20 mouse cellular contexts compared by ENCODE assay signal in the genomic region with DNA sequence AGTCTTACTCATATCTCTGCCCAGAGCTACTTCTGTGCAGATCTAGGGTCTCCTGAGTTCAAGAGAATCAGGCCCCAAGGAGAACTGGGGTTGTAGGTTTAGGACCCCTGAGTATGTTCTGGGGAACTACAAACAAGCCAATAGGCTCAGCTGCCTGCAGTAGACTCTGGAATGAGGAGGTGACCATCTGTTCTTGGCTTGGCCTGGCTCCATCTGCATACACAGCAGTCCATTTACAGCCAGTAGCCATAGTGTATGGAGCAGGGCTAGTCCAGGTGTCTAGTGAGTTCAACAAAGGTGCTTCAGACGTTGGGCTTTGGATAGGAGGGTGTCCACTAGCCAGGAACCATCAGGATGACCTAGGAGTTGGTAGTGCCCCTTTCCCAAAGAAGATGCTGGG.
A peak's percentile ranks its signal among the peaks of the same experiment; 100 is the strongest.
DNase-seq lines count a peak whose midpoint lies in the region; ATAC-seq and TF ChIP-seq lines count a peak whose summit lies in the region.
"Had no signal": no experiment of that assay in that cellular context is flagged by ENCODE, and none has a peak within 500 bp of the region (broad histone marks: within the 10 kb centered on the region; RNA-seq: fewer than 3 reads in every experiment).

No protein-coding gene starts in this region.

- H3K27ac ChIP-seq in heart, embryonic 14.5 days (replicated peaks in 1 of 2; ENCODE audit: control insufficient read depth in 1 of 2, insufficient read depth in 1 of 2, low read depth in 2 of 2, low read length in 2 of 2) = no peak overlapping the region
- H3K27ac ChIP-seq: embryonic facial prominence, embryonic 13.5 days; forebrain, embryonic 12.5 days; heart, embryonic 13.5 days; hindbrain, embryonic 13.5 days; intestine, embryonic 15.5 days; kidney, embryonic 15.5 days had no signal

- no peak for TF ChIP-seq CTCF in brain, embryonic 14.5 days (IDR thresholded peaks at IDR 0.05; ENCODE audit: borderline replicate concordance, extremely low read depth, insufficient read depth, insufficient read length)

- no peak overlapping the region for H3K9ac ChIP-seq in heart, embryonic 14.5 days (ENCODE audit: low read length)
- H3K9ac ChIP-seq: embryonic facial prominence, embryonic 13.5 days; forebrain, embryonic 12.5 days; heart, embryonic 13.5 days; hindbrain, embryonic 13.5 days; intestine, embryonic 15.5 days; kidney, embryonic 15.5 days had no signal

- H3K4me2 ChIP-seq in heart, embryonic 14.5 days (ENCODE audit: low read length) = no peak overlapping the region
- H3K4me2 ChIP-seq: embryonic facial prominence, embryonic 13.5 days; forebrain, embryonic 12.5 days; heart, embryonic 13.5 days; hindbrain, embryonic 13.5 days; intestine, embryonic 15.5 days; kidney, embryonic 15.5 days had no signal

- no peaks in the 10 kb centered on the region for H3K36me3 ChIP-seq in heart, embryonic 14.5 days (ENCODE audit: control insufficient read depth, insufficient read depth, low read length)
- H3K36me3 ChIP-seq: embryonic facial prominence, embryonic 13.5 days; forebrain, embryonic 12.5 days; heart, embryonic 13.5 days; hindbrain, embryonic 13.5 days; intestine, embryonic 15.5 days; kidney, embryonic 15.5 days had no signal

- TF ChIP-seq POLR2A in brain, embryonic 14.5 days (IDR thresholded peaks at IDR 0.05; ENCODE audit: borderline replicate concordance, extremely low read depth, insufficient read depth, insufficient read length, poor library complexity, severe bottlenecking) = no peak

- WGBS in heart, embryonic 14.5 days = 54% methylated on average over 1 of the region's 1 CpGs

- ATAC-seq in heart, embryonic 14.5 days (ENCODE audit: insufficient number of reproducible peaks, insufficient read depth, low FRiP score, low read depth) = 0 out of 2 replicates have a peak, but pooled peaks have one; percentile 26
- ATAC-seq: forebrain, embryonic 16.5 days; intestine, embryonic 15.5 days had no signal

- DNase-seq in heart, adult 9 months (ENCODE audit: low spot score in 2 of 2) = no peak
- peak; percentile 53 for DNase-seq in brain, embryonic 14.5 days (ENCODE audit: low read depth)
- DNase-seq in cerebellum, adult 9-10 months = peak; percentile 48
- DNase-seq in cerebellum, postnatal 25 days = peak; percentile 67 to 79
- no peak for DNase-seq in testis, postnatal 10 days (ENCODE audit: low spot score)
- no peak for DNase-seq in gastrocnemius, postnatal 36 days
- no peak for DNase-seq in left cerebral cortex, adult 18-20 months (ENCODE audit: low spot score in 2 of 2)
- DNase-seq: adrenal gland, postnatal 10 days; gastrocnemius, postnatal 10 days; heart, postnatal 10 days; heart, postnatal 4 days; kidney, adult 18-20 months had no signal

- intact Hi-C loops in gastrocnemius, postnatal 36 days (cut with DNase I) = no loop called here

- H3K27me3 ChIP-seq in heart, embryonic 14.5 days (ENCODE audit: control insufficient read depth, insufficient read depth, low read length) = no peaks in the 10 kb centered on the region
- H3K27me3 ChIP-seq: embryonic facial prominence, embryonic 13.5 days; forebrain, embryonic 12.5 days; heart, embryonic 13.5 days; hindbrain, embryonic 13.5 days; intestine, embryonic 15.5 days; kidney, embryonic 15.5 days had no signal

- no peaks in the 10 kb centered on the region for H3K9me3 ChIP-seq in heart, embryonic 14.5 days (ENCODE audit: control insufficient read depth, low read length)
- H3K9me3 ChIP-seq: embryonic facial prominence, embryonic 13.5 days; forebrain, embryonic 12.5 days; heart, embryonic 13.5 days; hindbrain, embryonic 13.5 days; intestine, embryonic 15.5 days; kidney, embryonic 15.5 days had no signal

- no peaks in the 10 kb centered on the region for H3K4me1 ChIP-seq in heart, embryonic 14.5 days (ENCODE audit: control insufficient read depth in 2 of 2, insufficient read depth in 2 of 2, low read length in 2 of 2)

- H3K4me3 ChIP-seq in heart, embryonic 14.5 days (ENCODE audit: control insufficient read depth in 1 of 2, insufficient read depth in 1 of 2, low read depth in 1 of 2, low read length in 2 of 2) = no peak overlapping the region
- H3K4me3 ChIP-seq: embryonic facial prominence, embryonic 13.5 days; forebrain, embryonic 12.5 days; heart, embryonic 13.5 days; hindbrain, embryonic 13.5 days; intestine, embryonic 15.5 days; kidney, embryonic 15.5 days had no signal

Comparison
In these comparisons a context has a peak if more than half of its experiments do, and no peak if none do; other contexts are left out.
1. DNase-seq: peak in brain, embryonic 14.5 days (single experiment), cerebellum, adult 9-10 months (single experiment) and cerebellum, postnatal 25 days (2 of 2); none in heart, adult 9 months (0 of 2), testis, postnatal 10 days (single experiment), gastrocnemius, postnatal 36 days (0 of 2) and left cerebral cortex, adult 18-20 months (0 of 2).